9 mouse cellular contexts compared by ENCODE assay signal in the genomic region with DNA sequence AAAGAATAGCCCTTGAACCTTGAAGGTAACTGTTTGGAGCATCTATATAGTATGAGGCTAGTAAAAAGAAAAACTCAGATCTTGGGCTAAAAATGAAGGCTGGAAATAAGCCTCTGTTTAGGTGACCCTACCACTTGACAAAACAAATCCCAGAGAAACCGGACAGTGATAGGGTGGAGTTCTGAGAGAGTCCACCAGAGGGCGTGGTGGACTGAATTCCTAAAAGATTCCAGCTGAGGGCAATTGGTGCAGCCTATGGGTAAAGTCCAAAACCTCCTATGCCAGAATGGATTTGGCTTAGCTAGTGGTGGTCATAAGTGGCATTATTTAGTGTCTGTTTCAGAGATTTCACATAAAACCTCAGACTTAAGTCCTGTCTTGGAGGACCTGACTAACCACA. TPM values are rescaled to one million over a fixed set of nuclear protein-coding genes. Genes with fewer than 3 reads are reported as not detected.
DNase-seq lines count a peak whose midpoint lies in the region; ATAC-seq and TF ChIP-seq lines count a peak whose summit lies in the region.
"Had no signal": no experiment of that assay in that cellular context is flagged by ENCODE, and none has a peak within 500 bp of the region (broad histone marks: within the 10 kb centered on the region; RNA-seq: fewer than 3 reads in every experiment).

No protein-coding gene starts in this region.

- no peaks in the 10 kb centered on the region for H3K36me3 ChIP-seq in embryonic facial prominence, embryonic 11.5 days (replicated peaks; ENCODE audit: control insufficient read depth, insufficient read depth, low read depth, low read length)
- H3K36me3 ChIP-seq in limb, embryonic 10.5 days: no peaks in the 10 kb centered on the region
- H3K36me3 ChIP-seq: lung, embryonic 15.5 days had no signal

- ATAC-seq in CD4-positive, CD25-positive, alpha-beta regulatory T cell, adult 4 months: no peak
- ATAC-seq in embryonic facial prominence, embryonic 11.5 days (replicated peaks; ENCODE audit: insufficient number of reproducible peaks, low FRiP score, low TSS enrichment, low read depth): no peak

- 16% methylated on average over 2 of the region's 2 CpGs for WGBS in lung, adult 2 months
- WGBS in embryonic facial prominence, embryonic 11.5 days: 13% methylated on average over 2 of the region's 2 CpGs
- 30% methylated on average over 2 of the region's 2 CpGs for WGBS in limb, embryonic 10.5 days

- peak; percentile 8 for DNase-seq in CD4-positive, CD25-positive, alpha-beta regulatory T cell, adult 2 months (ENCODE audit: low read depth, low spot score)
- peak; percentile 4 for DNase-seq in lung, adult 2 months
- DNase-seq in lung, postnatal 25 days (ENCODE audit: low spot score): no peak
- DNase-seq in adrenal gland, postnatal 14 days: peak; percentile 58
- peak; percentile 51 for DNase-seq in embryonic facial prominence, embryonic 11.5 days (ENCODE audit: low spot score)
- DNase-seq in limb, embryonic 10.5 days (ENCODE audit: low spot score): peak; percentile 41
- no peak for DNase-seq in MN1 (ENCODE audit: low spot score)

- H3K27me3 ChIP-seq in embryonic facial prominence, embryonic 11.5 days (ENCODE audit: control insufficient read depth, insufficient read depth, low read length): no peaks in the 10 kb centered on the region
- H3K27me3 ChIP-seq in limb, embryonic 10.5 days (ENCODE audit: low read depth, poor library complexity, severe bottlenecking): no peaks in the 10 kb centered on the region
- H3K27me3 ChIP-seq: lung, embryonic 15.5 days had no signal

- TF ChIP-seq CTCF in lung, adult 2 months (IDR thresholded peaks at IDR 0.05; ENCODE audit: insufficient read depth, low read length): no peak

- TF ChIP-seq POLR2A in lung, adult 2 months (IDR thresholded peaks at IDR 0.05; ENCODE audit: borderline replicate concordance, extremely low read depth, low read depth, low read length): no peak

- no peak overlapping the region for H3K27ac ChIP-seq in embryonic facial prominence, embryonic 11.5 days (replicated peaks; ENCODE audit: low read depth, low read length)
- no peak overlapping the region for H3K27ac ChIP-seq in limb, embryonic 10.5 days
- H3K27ac ChIP-seq: lung, embryonic 15.5 days had no signal

- H3K9me3 ChIP-seq in embryonic facial prominence, embryonic 11.5 days (replicated peaks; ENCODE audit: control insufficient read depth, low read length): no peaks in the 10 kb centered on the region
- no peaks in the 10 kb centered on the region for H3K9me3 ChIP-seq in limb, embryonic 10.5 days (replicated peaks)
- H3K9me3 ChIP-seq: lung, embryonic 15.5 days had no signal

- H3K4me2 ChIP-seq in embryonic facial prominence, embryonic 11.5 days (ENCODE audit: low read depth, low read length): no peak overlapping the region
- H3K4me2 ChIP-seq: lung, embryonic 15.5 days had no signal

- no peak overlapping the region for H3K9ac ChIP-seq in embryonic facial prominence, embryonic 11.5 days (replicated peaks; ENCODE audit: low read length)
- H3K9ac ChIP-seq: lung, embryonic 15.5 days had no signal

- H3K4me1 ChIP-seq in lung, adult 2 months (ENCODE audit: control insufficient read depth, insufficient read depth, low read length): no peaks in the 10 kb centered on the region
- H3K4me1 ChIP-seq in embryonic facial prominence, embryonic 11.5 days (ENCODE audit: control insufficient read depth, insufficient read depth, low read length): no peaks in the 10 kb centered on the region
- H3K4me1 ChIP-seq in limb, embryonic 10.5 days: peaks cover 11% of the 10 kb centered on the region
- H3K4me1 ChIP-seq: lung, embryonic 15.5 days had no signal

- no peak overlapping the region for H3K4me3 ChIP-seq in lung, adult 2 months (replicated peaks; ENCODE audit: extremely low read depth, low read depth, low read length)
- H3K4me3 ChIP-seq in embryonic facial prominence, embryonic 11.5 days (ENCODE audit: low read depth, low read length): no peak overlapping the region
- no peak overlapping the region for H3K4me3 ChIP-seq in limb, embryonic 10.5 days
- H3K4me3 ChIP-seq: lung, embryonic 15.5 days had no signal

RNA-seq across cellular contexts. Expression of a gene that starts 36.9 kb away (rescaled TPM):
- not detected for polyA plus RNA-seq in CD4-positive, CD25-positive, alpha-beta regulatory T cell, adult 4 months (2017; shearing (Covaris generic))
- polyA plus RNA-seq in lung, adult 2 months (2012; rRNA removed): not detected in 2 replicates
- total RNA-seq in adrenal gland, postnatal 14 days (2021): not detected in 2 replicates
- polyA plus RNA-seq in embryonic facial prominence, embryonic 11.5 days (2014; fragmentation: Nextera tagmentation; extraction: Ambion mirVana): 0.28 TPM in 1 of 2 replicates, not detected in the other
- polyA plus RNA-seq in limb, embryonic 10.5 days (2016; fragmentation: Nextera tagmentation; extraction: Ambion mirVana): not detected in 2 replicates
- polyA plus RNA-seq: lung, embryonic 15.5 days had no signal

Comparison
In these comparisons a context has a peak if more than half of its experiments do, and no peak if none do; other contexts are left out.
1. DNase-seq: peak in CD4-positive, CD25-positive, alpha-beta regulatory T cell, adult 2 months (single experiment), lung, adult 2 months (single experiment), adrenal gland, postnatal 14 days (single experiment), embryonic facial prominence, embryonic 11.5 days (single experiment) and limb, embryonic 10.5 days (single experiment); none in lung, postnatal 25 days (single experiment) and MN1 (single experiment).